Mouse (Mus musculus): ENCODE measurements around the gene Csnk2b. TPM values are rescaled to one million over a fixed set of nuclear protein-coding genes. Genes with fewer than 3 reads are reported as not detected.

Gene Csnk2b
- 125 TPM in 2 replicates for polyA plus RNA-seq (2015; fragmentation: Nextera tagmentation; extraction: Ambion mirVana)

DNA sequence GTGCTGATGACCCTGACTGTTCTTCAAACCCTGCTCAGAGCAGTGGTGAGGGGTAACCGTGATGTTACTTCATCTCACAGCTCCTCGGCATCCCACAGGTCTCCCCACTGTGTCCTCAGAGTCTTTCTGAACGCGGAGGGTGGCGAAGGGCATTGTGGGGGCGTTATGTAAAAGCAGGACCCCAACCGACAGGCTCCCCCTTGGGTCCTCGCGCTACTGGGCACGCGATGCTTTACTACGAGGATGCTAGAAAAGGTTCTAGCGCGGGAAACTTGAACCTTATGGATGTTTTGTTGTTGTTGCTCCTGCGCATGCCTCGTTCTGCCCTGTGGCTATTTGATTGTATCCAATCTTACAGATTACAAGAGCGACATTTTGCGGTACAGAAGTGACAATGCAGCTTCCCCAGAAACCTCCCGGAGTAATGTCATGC is at the start of gene Csnk2b:
Gene Csnk2b (minus strand): TSS at position 183 of the 433 bp plus-strand sequence.
- ATAC-seq (ENCODE audit: insufficient read depth) = no peak
- Histone ChIP-seq H3K27ac (replicated peaks) (peak within 1 kb of the TSS; percentile 92), H3K9ac (peak within 1 kb of the TSS; percentile 94), H3K27me3 (no peaks in the 10 kb centered on the region), H3K36me3 (replicated peaks) (peaks cover 49% of the 10 kb centered on the region), H3K4me3 (replicated peaks) (peak within 1 kb of the TSS; percentile 88), H3K9me3 (replicated peaks) (no peaks in the 10 kb centered on the region), H3K4me2 (peak within 1 kb of the TSS; percentile 95), H3K4me1 (replicated peaks) (peaks cover 50% of the 10 kb centered on the region)
- WGBS (ENCODE audit: insufficient replicate concordance) = under 1% methylated on average over 19 of the region's 19 CpGs

DNA sequence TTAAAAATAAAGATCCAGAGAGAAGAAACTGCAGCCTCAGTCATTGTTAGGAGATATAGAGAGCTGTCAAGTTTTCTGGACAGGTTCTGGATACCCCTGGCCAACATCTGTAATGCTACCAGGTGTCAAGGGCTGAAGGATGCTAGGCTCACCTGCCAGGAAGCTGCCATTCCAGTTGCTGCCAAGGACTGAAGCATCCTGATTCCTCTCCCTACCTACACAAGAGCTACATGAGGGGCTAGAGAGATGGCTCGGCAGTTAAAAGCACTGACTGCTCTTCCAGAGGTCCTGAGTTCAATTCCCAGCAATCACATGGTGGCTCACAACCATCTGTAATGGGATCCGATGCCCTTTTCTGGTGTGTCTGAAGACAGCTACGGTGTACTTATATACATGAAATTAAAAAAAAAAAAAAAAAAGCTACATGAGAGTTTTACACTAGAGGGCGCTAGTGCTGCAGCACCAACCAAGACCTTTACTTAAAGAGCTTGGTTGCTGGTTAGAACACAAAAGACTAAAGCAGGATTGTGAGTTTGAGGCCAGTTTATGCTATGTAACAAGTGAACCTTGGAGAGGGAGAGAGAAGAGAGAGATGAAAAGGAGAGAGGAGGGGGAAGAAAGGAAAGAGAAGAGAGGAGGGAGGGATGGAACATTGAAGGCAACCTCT is 46.8 kb upstream of the Csnk2b start:
- Histone ChIP-seq H3K27me3 (no peaks in the 10 kb centered on the region), H3K9ac (no peak overlapping the region), H3K27ac (replicated peaks) (no peak overlapping the region), H3K36me3 (replicated peaks) (no peaks in the 10 kb centered on the region), H3K9me3 (replicated peaks) (no peaks in the 10 kb centered on the region), H3K4me1 (replicated peaks) (peaks cover 15% of the 10 kb centered on the region), H3K4me3 (replicated peaks) (no peak overlapping the region), H3K4me2 (no peak overlapping the region)
- WGBS (ENCODE audit: insufficient replicate concordance) = 15% methylated on average over 4 of the region's 4 CpGs
- ATAC-seq (ENCODE audit: insufficient read depth) = no peak

DNA sequence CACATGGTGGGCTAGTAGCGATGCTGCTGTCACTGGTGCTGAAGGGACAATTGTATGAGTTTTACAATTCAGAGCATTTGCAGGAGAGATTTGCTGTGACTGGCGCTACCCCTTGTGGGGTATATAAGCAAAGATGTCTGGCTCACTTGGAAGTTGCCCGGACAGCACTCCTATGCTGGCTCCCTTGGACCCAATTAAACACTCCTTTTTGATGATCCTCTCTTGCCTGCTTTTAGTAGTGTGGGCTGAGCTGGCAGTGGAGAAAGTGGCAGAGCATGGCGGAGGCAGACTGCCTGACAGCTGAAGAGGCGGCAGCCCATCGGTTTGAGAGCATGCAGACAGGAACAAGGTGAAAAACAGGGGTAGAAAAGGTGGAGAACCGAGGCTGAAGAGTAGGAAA is 45.9 kb upstream of the Csnk2b start:
- ATAC-seq (ENCODE audit: insufficient read depth) = no peak
- Histone ChIP-seq H3K27ac (replicated peaks) (no peak overlapping the region), H3K27me3 (no peaks in the 10 kb centered on the region), H3K36me3 (replicated peaks) (peaks cover 1% of the 10 kb centered on the region; the same call in 1 of the 2 replicates), H3K4me1 (replicated peaks) (peaks cover 23% of the 10 kb centered on the region), H3K9me3 (replicated peaks) (no peaks in the 10 kb centered on the region), H3K4me2 (no peak overlapping the region), H3K9ac (no peak overlapping the region), H3K4me3 (replicated peaks) (no peak overlapping the region)
- 68% methylated on average over 7 of the region's 7 CpGs for WGBS (ENCODE audit: insufficient replicate concordance)

DNA sequence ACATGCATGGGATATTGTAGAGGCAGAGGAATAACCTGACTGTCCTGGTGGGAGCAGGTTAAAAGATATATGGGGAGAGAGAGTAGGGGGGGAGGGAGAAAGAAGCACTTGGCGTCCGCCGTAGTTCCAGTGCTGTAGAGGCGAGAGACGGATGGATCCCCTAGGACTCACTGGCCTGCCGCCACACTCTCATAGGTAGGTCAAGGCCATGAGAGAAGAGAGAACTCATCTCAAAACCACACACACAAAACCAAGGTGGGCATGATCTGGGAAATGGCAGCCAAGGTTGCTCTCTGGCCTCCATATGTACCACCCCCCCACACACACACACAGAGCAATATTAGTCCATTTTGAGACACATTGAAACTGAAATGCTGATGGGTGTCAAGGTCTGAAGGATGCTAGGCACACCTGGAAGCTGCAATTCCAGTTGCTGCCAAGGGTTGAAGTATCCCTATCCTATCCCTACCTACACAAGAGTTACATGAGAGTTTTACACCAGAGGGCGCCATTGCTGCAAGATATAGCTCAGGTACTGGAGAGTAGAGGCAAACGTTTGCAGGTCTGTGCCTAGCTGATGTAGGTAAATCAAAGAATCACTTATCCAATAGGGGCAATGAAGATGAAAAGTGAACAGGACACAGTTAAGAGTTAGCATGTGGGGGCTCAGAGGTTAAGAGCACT is 44.6 kb upstream of the Csnk2b start:
- 65% methylated on average over 8 of the region's 8 CpGs for WGBS (ENCODE audit: insufficient replicate concordance)
- no peak overlapping the region for H3K9ac ChIP-seq
- H3K4me3 ChIP-seq (replicated peaks) = no peak overlapping the region
- H3K4me2 ChIP-seq = peak overlapping the region; percentile 79
- peaks cover 36% of the 10 kb centered on the region for H3K4me1 ChIP-seq (replicated peaks)
- ATAC-seq (ENCODE audit: insufficient read depth) = no peak
- no peak overlapping the region for H3K27ac ChIP-seq (replicated peaks)
- no peaks in the 10 kb centered on the region for H3K27me3 ChIP-seq
- no peaks in the 10 kb centered on the region for H3K9me3 ChIP-seq (replicated peaks)
- H3K36me3 ChIP-seq (replicated peaks) = peaks cover 14% of the 10 kb centered on the region

DNA sequence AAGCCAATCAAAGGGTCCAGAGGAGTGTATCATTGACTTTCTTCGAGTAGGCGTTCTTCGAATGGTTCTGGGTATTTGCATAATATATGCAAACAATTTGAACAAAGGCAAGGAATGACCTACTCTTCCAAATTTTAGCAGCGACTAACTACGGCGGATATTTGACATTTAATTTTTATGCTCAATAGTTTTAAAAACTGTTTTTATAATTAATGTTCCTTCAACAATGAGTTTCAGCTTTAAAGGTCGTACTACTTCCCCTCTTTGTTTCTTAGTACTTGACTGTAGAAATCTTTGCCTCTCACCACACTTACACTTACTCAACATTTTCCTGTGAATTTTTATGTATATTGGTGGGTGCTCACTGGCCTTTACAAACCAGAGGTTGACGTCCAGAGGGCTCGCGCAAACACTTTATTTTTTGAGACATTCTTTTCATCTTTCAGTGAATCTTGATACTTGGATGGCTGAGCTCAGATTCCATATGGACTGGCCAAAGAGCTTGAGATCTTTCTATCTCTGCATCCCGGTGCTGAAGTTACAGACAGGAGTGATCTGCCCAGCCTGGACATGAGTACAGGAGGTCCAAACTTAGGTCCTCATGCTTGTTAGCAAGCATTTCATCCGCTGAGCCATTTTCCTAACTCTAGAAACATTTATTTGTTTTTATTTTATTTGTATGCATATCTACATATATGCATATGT is 43.8 kb upstream of the Csnk2b start:
- no peaks in the 10 kb centered on the region for H3K27me3 ChIP-seq
- H3K4me2 ChIP-seq = peak overlapping the region; percentile 79
- H3K9ac ChIP-seq = peak overlapping the region; percentile 9; the same call in 1 of the 2 replicates
- WGBS (ENCODE audit: insufficient replicate concordance) = 27% methylated on average over 12 of the region's 12 CpGs
- peak; percentile 80 for ATAC-seq (ENCODE audit: insufficient read depth)
- H3K4me1 ChIP-seq (replicated peaks) = peaks cover 38% of the 10 kb centered on the region
- no peaks in the 10 kb centered on the region for H3K9me3 ChIP-seq (replicated peaks)
- peak overlapping the region; percentile 95 for H3K27ac ChIP-seq (replicated peaks)
- peak overlapping the region; percentile 100 for H3K4me3 ChIP-seq (replicated peaks)
- H3K36me3 ChIP-seq (replicated peaks) = peaks cover 23% of the 10 kb centered on the region

DNA sequence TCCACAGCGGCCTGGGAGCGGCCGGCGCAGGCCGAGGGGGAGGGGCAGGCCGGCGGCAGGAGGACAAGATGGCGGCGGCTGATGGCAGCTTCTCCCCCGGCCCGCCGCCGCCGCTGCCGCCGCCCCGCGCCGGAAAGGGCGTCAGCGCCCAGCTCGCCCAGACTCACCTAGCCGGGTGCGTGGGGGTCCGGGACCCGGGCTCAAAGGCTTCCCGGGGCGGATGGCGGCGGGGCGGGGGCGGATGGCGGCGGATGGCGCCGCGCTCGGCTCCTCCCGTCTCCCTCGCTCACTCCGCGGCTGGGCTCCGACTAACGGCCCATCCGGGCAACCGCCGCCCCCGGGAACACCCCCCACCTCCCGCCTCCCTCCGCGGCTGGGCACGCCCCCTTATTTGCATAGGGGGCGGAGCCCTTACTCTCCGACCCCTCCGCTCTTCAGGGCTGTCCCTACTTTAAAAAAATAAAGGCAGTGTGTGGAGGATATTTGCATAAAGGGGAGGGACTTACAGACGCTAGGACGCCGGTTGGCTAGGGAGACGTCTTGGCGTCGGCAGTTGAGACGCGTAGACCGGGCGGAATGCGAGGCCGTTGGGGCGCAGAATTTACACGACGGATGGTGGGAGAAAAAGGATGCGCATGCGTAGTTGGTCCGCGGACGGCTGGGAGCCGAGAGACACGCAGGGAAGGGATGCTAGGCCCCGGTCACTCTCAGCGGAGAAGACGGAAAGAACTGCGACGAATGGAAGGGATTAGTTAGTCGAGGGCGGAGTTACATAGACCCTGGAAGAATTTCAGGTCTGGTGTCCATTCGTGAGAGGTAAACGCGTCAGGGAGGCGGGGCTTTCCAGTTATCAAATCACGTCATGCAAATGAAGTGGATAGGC is 43.0 kb upstream of the Csnk2b start, which contains the start of gene Prrc2a:
Gene Prrc2a (minus strand): TSS at position 330 of the 883 bp plus-strand sequence.
- Histone ChIP-seq H3K4me1 (replicated peaks) (peaks cover 38% of the 10 kb centered on the region), H3K36me3 (replicated peaks) (peaks cover 31% of the 10 kb centered on the region), H3K9me3 (replicated peaks) (no peaks in the 10 kb centered on the region), H3K27ac (replicated peaks) (peak within 1 kb of the TSS; percentile 95), H3K4me2 (peak within 1 kb of the TSS; percentile 79), H3K9ac (peak within 1 kb of the TSS; percentile 100), H3K27me3 (no peaks in the 10 kb centered on the region), H3K4me3 (replicated peaks) (peak within 1 kb of the TSS; percentile 100)
- under 1% methylated on average over 59 of the region's 89 CpGs for WGBS (ENCODE audit: insufficient replicate concordance)
- ATAC-seq (ENCODE audit: insufficient read depth) = peak; percentile 96

DNA sequence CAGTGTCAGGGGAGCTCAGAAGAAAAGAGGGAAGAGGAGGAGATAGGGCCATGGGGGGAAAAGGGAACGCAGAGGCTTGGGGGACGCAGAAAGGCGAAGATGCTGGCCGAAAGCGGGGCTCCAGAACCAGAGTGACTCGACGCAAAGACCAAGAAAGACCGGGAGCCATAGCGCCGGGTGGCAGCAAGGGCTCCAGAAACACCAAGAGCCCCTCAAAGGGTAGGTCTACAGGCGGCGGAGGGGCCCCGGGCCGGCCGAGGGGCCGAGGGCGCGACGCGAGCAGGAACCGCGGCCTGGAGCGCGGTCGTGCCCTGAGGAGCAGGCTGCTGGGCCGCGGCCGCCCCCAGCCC is 42.3 kb upstream of the Csnk2b start:
- Histone ChIP-seq H3K9me3 (replicated peaks) (no peaks in the 10 kb centered on the region), H3K36me3 (replicated peaks) (peaks cover 37% of the 10 kb centered on the region), H3K9ac (peak overlapping the region; percentile 100), H3K4me2 (peak overlapping the region; percentile 79), H3K4me3 (replicated peaks) (peak overlapping the region; percentile 100), H3K27me3 (no peaks in the 10 kb centered on the region), H3K4me1 (replicated peaks) (peaks cover 38% of the 10 kb centered on the region), H3K27ac (replicated peaks) (peak overlapping the region; percentile 95)
- under 1% methylated on average over 28 of the region's 28 CpGs for WGBS (ENCODE audit: insufficient replicate concordance)
- ATAC-seq (ENCODE audit: insufficient read depth) = no peak

DNA sequence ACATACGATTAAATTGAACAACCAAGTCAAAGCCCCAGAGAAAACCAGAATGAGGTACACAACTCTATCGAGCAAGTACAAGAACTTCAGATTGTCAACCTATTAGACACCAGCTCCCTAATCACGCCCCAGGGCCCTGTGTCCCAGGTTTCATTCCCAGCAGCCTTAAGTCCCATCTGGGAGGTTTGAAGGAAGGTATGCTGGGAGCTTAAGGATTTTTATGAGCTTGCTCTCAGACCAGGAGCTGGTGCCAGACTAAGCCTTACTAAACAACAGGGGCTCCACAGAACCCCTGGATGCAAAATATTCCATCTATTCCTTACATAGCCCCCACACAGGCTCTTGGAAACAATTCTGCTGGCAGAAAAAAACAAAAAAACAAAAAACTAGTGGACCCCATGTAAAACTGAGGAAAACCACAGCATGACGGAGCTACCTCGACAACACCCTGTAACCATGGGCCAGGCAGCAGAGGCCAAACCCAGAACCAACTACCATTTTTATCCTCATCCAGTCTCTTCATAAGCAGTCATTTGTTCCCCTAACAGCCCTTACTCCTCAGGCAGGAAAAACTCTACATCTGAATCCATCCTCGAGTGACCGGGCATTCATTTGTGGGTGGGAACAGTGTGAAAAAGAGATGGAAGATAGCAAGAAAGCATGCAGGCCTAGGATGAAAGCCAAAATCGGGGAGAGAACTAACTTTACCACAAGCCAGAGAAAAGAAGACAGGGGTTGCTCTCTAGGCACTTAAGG is 41.7 kb upstream of the Csnk2b start:
- peak overlapping the region; percentile 100 for H3K9ac ChIP-seq
- peaks cover 44% of the 10 kb centered on the region for H3K36me3 ChIP-seq (replicated peaks)
- no peaks in the 10 kb centered on the region for H3K9me3 ChIP-seq (replicated peaks)
- 11% methylated on average over 8 of the region's 8 CpGs for WGBS (ENCODE audit: insufficient replicate concordance)
- ATAC-seq (ENCODE audit: insufficient read depth) = no peak
- H3K4me2 ChIP-seq = peak overlapping the region; percentile 79
- H3K27me3 ChIP-seq = no peaks in the 10 kb centered on the region
- peaks cover 38% of the 10 kb centered on the region for H3K4me1 ChIP-seq (replicated peaks)
- peak overlapping the region; percentile 100 for H3K4me3 ChIP-seq (replicated peaks)
- peak overlapping the region; percentile 95 for H3K27ac ChIP-seq (replicated peaks)

DNA sequence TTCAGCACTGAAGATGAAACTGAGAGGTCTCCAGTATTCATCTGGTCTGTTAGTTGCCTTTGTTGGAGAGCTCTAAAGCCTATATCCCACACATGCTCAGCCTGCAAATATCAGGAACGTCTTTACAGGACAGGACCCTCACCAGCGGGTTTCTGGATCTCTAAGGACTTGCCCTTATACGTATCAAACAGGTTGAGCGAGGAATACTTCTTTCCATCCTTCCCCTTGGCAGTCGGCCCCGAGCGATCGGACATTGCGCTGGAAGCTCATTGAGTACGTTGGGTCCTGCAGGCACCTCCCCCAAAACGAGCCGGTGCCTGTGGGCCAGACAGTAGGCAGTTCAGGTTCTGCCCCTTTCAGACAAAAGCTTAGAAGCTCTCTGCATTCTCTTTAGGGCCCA is 40.9 kb upstream of the Csnk2b start:
- H3K4me3 ChIP-seq (replicated peaks) = peak overlapping the region; percentile 100
- H3K4me1 ChIP-seq (replicated peaks) = peaks cover 38% of the 10 kb centered on the region
- no peak for ATAC-seq (ENCODE audit: insufficient read depth)
- peaks cover 52% of the 10 kb centered on the region for H3K36me3 ChIP-seq (replicated peaks)
- H3K4me2 ChIP-seq = peak overlapping the region; percentile 79
- peak overlapping the region; percentile 35; the same call in 1 of the 2 replicates for H3K27ac ChIP-seq (replicated peaks)
- H3K9me3 ChIP-seq (replicated peaks) = no peaks in the 10 kb centered on the region
- WGBS (ENCODE audit: insufficient replicate concordance) = 55% methylated on average over 12 of the region's 12 CpGs
- no peaks in the 10 kb centered on the region for H3K27me3 ChIP-seq
- H3K9ac ChIP-seq = peak overlapping the region; percentile 100

DNA sequence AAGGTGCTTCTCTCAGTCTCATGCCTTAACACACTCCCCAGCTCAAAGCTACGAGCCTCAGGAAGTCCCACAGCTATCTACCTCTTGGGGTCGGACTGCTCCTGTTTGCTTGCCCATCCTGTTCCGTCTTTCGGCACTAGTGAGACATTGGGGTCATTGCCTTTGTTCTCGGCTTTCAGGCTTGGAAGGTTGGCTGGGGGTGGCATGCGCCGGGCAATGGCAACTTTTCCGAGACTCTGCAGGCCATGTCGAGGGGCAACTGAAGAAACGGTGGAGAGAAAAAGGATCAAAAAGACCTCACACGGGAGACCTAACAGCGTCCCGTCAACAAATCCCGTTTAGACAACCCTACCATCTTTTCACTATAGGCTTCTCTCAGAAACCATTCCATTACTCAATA is 40.3 kb upstream of the Csnk2b start:
- no peak overlapping the region for H3K9ac ChIP-seq

More for the DNA sequence above, 40.3 kb upstream of the Csnk2b start:
- Histone ChIP-seq H3K4me3 (replicated peaks) (peak overlapping the region; percentile 100; the same call in 1 of the 2 replicates), H3K4me2 (peak overlapping the region; percentile 79), H3K4me1 (replicated peaks) (peaks cover 38% of the 10 kb centered on the region), H3K36me3 (replicated peaks) (peaks cover 58% of the 10 kb centered on the region), H3K27me3 (no peaks in the 10 kb centered on the region), H3K27ac (replicated peaks) (0 out of 2 replicates have a peak overlapping the region, but pooled peaks have one; percentile 35), H3K9me3 (replicated peaks) (no peaks in the 10 kb centered on the region)
- ATAC-seq (ENCODE audit: insufficient read depth) = no peak
- 75% methylated on average over 14 of the region's 14 CpGs for WGBS (ENCODE audit: insufficient replicate concordance)
